Mouse (Mus musculus) thymus, adult 18-20 months (tissue): ENCODE data around the gene Pacrg.

Source experiments
- DNase-seq, 2 experiments: peaks; one replicate each; pipeline ENCODE4 v3.0.0; 2022; ENCODE audit warnings: mixed read lengths in 2 of 2

The Pacrg gene

DNA sequence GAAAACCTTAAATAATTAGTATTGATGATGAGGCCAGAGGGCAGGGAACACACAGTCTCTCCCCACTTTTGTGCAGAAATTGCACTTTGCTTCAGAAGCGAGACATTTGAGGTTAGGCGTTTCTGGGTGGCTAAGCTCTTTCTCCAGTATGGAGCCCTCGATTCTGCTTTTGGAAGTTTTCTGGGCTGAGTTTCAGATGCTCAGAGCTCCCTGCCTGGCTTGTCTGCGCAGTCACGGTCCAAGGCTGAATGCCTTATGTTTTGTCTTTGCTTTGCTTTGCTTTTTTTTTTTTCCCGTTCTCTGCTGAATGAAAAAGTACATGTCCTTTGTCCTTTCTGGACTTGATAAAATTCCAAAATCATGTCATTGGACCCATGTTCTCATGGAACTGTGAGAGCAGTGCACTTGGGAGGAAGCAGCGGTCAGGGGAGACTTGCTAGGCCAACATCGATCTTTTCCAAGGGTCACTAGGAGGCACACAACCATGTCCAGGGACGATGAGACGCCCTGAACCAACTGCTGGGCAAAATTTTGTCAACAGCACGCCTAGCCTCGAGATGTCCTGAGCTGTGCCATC, 438.0 kb downstream of the Pacrg start:
- DNase-seq: no peak

- DNase-seq: no peak
Measured at GRCm38 (mm10) chr17:10401529-10401928, 438.6 kb downstream of the Pacrg start.

- DNase-seq: no peak
Measured at GRCm38 (mm10) chr17:10399706-10400105, 440.4 kb downstream of the Pacrg start.

DNA sequence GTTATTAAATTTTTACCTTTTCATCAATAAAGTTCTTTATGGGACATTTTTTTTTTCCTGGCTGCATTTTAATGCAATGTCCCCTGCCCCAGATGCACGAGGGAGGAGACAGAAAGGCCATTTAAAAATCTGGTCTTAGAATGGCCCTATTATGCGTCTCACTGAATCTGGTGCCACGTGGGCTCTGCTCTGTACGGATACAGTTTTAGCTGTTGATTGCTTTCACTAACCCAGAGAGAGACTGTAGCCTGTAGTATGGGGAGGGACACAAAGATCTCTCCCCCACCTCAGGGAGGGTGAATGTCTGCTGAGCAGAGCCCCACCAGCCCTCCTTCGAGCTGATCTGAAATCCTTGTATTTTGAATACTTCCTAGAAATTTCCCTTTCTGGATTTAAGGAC, 441.2 kb downstream of the Pacrg start:
- no peak for DNase-seq

- no peak for DNase-seq
Measured at GRCm38 (mm10) chr17:10397924-10398627, 442.0 kb downstream of the Pacrg start.

DNA sequence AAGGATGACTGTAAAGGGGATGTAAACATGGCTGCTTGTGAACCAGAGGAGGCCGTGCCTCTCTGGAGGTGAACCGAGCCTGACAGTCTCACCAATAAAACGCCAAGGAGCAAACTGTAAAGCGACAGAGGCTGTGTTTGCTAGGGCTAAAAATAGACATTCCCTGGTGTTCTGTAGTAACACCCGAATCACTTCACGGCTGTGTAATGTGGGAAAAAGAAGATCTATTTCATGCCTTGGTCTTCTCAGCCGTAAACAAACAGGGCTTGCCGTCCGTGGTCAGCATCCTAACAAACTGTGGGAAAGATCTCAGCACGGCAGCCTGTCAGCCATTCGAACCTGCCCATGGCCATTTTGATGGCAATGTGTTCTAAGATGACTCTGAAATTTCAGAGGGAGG, 442.8 kb downstream of the Pacrg start:
- no peak for DNase-seq

GRCm38 (mm10) chr17:10396863-10397262, 443.2 kb downstream of the Pacrg start:
- DNase-seq: no peak

DNA sequence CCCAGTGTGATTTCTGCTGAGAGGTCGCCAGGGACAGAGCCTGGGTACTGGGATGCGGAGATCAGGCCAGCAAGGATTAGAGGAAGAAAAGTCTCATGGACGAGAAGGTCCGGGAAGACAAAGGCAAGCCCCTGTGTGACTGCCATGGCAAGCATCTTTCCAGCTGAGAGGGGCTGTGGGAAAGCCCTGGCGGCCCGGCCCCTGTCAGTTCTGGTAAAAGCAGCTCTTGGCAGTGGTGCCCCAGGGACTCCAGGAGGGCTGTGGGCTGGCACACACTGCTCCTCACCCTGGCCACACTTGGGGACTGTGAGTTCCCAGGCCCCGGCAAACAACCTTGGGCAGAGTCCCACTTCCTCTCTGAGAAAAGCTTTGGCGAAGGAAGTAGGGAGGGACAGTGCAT, 445.3 kb downstream of the Pacrg start:
- no peak for DNase-seq

DNA sequence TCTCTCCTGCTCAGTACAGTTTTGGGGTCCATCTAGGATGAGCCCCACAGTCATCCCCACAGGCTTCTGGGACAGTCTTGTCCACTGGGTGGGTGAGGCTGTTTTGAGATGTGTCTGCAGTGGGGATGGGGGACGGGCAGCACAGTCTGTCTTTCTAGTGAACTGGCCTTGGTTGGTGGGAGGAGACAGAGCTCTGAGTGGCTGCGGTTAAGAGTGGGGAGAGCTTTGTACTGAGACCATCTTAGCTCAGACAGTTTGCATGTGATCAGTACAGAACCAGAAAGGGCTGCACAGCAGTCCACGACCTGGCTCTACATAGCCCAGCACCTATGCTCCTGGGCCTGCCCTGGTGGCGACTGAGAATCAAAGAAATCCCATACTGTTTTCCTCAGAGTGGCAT, 446.3 kb downstream of the Pacrg start:
- no peak for DNase-seq

- no peak for DNase-seq
Measured at GRCm38 (mm10) chr17:10392342-10393034, 447.6 kb downstream of the Pacrg start.

- no peak for DNase-seq
Measured at GRCm38 (mm10) chr17:10390232-10391172, 449.6 kb downstream of the Pacrg start.

- DNase-seq: no peak
Measured at GRCm38 (mm10) chr17:10389740-10390139, 450.4 kb downstream of the Pacrg start.

DNA sequence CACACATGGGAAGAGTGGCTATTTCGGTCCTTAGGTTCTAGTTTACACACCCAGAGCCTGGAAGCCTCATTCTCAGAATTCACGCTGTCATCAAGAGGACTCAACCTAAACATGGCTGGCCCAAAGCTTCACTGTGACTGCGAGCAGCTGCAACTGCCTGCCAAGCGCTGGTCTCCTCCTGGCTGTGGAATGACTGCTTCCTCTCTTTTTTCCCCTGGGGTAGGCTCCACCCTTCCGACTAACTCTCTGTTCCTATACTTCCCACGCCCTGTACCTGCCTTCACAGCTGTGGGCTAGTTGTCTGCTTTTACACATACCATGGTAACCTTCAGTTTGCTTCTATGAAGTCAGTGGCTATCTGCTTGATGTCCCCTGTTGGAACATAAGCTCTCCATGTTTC, 453.6 kb downstream of the Pacrg start:
- no peak for DNase-seq

GRCm38 (mm10) chr17:10383406-10383805, 456.7 kb downstream of the Pacrg start:
- DNase-seq: no peak

DNA sequence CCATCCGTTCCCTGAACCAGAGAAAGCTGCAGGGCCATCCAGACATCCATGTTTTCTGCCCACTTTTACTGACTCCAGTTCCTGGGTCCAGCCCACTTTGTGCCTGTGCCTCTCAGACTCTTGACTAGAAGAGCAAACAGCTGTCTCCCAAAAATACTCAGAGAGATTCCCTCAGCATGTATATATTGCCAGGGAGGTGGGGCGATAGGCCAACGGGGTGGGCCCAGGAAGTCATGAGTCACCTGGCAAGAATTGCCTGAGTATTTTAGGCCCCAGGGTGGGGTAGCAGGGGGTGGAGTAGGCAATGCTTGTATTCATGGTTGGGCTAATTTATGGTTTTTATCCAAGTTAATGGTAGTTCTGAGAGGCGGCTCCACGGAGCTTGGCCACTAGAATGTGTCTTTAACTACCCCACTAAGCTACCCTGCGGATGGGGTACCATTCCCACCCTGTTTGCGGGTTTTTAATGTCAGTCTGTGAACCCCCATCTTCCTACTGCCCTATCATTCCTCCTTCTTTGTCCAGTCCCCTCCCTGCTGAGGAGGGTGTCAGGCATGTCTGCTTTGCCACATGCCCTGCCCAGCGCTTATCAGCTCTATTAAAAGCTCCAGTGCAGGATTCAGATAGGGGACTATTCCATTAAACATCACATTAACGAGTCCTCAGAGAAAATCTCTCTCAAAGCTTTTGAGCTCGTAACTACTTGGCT, 461.5 kb downstream of the Pacrg start:
- DNase-seq: no peak

DNA sequence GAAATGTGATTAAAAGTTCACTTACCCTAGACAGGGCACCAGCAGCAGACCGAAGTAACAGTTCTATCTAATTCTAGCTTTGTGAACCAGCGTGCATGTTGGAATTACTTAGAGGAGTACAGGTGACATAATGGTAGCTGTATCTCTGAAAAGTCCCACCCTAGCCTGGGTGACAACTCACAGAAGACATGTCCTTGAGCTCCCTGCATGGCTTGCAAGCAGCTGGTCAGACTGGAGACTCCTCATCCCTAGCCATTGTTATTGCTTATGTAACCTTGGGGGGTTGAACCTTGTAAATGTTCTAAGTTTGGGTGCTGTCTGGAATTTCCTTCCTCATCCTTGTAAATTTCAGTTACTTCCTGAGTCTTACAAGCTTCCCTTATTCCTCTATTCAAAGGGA, 462.5 kb downstream of the Pacrg start:
- DNase-seq: no peak

DNA sequence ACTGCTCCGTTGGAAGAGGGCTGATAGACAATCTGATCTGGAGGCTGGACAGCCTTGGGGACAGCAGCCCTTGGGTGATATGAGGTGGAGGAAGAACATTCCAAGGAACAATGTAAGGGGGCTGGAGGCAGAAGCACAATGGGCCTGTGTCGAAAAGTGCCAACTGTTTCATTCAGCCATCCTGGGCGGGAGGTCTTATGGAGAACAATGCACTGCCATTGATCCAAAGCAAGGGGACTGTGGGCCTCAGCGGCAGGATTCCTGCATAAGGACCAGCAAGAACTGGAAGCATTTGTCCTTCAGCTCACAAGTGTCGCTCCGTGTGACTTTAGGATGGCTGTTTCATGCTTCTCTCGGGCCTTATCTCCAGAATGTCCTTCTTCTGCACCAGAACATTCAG, 465.8 kb downstream of the Pacrg start:
- DNase-seq: no peak

- DNase-seq: no peak
Measured at GRCm38 (mm10) chr17:10373727-10374126, 466.4 kb downstream of the Pacrg start.

DNA sequence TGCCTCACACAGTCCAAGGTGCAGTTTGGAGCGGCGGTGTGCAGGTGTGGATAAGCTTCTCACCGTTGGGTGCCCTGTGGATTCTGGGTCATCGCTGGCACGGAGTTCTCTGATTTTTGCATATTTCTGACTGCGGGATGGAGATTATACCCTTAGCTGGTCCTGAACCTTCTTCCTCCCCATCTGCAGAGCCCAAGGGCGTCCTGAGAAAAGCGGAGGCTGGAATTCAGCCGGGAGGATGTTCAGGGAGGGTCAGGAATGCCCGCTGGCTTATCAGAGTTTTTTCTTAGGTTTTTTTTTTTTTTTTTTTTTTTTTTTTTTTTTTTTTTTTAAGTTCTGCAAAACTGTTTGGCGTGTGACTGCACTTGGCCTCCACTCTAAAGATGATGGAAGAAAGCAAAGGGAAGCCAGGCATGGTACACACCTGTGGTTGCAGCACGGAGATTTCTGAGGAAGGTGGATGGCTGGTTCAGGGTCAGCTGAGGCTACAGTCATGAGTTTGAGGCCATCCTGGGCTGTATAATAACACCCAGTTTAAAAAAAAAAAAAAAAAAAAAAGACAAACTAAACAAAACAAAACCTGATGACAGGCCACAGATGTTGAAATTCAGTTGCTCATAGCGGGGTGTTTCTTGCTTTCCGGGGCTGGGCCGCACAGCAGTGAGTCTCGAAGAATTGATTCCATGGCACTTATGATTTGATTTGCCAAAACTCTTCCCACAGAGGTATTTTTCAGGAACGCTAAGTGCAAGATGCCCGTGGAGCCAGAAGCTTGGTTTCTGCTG, 467.9 kb downstream of the Pacrg start:
- DNase-seq: no peak

DNA sequence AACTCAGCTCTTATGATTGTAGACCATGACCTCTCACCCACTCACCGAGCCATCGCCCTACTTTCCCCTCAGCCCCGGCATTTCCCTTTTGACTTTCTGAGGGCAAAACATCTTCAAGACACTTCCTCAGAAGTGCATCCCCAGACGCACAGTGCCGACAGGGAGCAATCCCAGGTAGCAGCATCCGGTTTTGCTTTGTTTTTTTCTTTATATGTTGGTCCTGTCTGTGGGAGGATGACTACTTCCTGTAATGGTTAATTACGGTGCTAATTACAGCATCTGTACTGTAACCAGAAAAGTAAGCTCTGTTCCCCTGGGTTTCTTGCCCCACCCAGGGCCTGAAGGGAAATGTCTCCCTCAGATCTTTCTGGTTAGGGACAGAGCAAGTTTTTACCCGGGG, 468.6 kb downstream of the Pacrg start:
- DNase-seq: no peak

DNA sequence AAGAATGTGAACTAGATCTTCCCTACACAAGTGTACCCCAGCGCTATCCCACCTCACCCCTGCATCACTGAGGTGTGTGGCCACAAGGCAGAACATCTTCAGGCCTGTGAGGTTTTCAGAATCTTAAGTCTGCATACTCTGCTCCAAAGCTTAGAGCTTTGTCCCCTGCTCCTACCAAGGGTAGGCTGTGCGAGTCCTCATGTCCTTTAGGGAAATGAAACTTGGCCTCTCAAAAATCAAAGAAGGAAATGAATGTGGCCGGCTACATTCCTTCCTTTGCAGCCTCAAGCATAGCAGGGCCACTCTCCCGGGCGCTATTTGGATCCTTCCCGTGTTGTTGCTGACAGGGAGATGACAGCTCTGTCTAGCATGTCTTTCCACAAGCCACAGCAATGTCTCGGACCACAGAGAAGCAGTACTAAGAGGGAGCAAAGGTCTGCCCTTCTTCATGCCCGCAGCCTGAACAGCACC, 469.4 kb downstream of the Pacrg start:
- no peak for DNase-seq
